Mouse (Mus musculus) ovary, adult 18-20 months (tissue): Measurements from ENCODE around the gene Lpp.

Experiments
- DNase-seq: peaks from one replicate; pipeline ENCODE4 v3.0.0; 2022; ENCODE audit warnings: low spot score, mixed read lengths

Gene Lpp

DNA sequence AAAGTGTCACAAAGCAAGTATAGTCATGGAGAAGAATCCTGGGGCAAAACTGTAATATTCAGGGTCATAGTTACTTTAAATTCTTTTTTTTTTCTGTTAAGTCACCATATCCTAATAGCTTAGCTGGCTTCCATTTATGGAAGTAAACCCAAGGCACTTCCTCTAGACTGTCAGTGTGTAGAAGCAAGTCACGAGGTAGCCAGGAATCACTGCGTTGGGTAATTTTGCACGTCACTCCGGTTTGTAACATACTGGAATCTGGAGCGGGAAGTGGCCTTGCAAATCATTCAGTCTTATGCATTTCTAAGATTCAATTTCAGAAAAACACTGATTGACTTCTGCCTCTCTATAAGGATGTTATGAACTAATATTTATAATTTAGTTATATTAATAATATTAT lies 232.3 kb downstream of the Lpp start:
- no peak for DNase-seq

DNA sequence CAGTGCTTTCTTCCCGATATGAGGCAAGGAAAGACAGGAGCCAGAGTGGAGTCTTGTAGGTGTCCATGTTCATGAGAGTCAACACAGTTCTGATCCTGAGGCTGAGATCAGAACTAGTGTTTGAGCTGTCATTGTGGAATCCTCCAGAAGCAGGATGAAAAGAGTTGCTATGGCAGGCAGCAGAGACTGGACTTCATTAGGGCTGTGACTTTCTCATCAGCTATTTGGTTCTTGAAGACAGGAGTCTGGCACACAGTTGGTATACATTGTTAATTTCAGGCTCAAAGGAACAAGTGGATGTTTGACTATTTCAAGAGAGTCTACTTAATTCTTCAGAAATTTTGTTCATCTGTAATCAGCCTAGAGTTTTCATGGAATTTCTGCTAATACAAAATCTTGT lies 235.5 kb downstream of the Lpp start:
- no peak for DNase-seq

DNA sequence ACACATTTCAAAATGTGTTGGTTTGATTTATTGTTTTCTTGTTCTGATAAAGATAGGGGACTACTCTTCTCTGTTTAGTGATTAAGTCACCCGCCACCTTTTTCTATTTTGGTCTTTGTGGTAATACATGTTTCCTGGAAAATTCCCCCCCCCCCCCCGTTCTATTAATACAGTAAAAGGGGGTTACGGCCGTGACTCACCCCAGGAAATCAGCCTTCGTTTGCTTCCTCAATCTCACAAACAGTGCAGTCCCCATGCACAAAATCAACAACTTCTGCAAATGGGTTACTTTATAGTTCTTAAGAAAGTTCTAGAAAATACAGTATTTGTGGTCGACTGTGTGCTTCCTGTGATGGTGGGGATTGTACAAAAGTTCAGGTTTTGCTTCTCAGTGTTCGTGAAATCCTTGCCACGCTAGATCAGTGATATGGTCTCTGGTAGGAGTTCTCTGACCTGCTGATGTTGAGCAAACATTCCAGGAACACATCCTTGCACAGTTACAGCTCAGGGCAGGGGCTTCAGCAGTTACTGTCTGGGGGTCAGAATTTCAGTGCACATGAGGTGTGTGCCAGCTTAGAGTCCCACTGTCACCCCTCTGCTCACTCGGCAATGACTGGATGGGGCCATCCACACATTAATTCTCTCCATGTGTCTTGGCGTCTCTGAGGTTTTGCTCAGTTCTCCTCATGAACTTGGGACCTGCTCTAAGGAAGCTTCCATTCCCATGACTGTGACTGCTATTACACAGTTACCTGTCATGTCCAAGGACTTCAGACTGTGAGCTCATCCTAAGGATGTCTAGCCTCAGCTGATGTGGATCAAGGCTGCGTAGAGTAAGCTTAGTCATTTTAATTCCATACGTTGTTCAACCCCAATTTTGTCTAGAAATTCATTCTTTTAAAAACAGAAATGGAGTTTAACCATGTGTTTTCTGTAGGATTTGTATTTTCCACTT lies 236.2 kb downstream of the Lpp start:
- no peak for DNase-seq

DNA sequence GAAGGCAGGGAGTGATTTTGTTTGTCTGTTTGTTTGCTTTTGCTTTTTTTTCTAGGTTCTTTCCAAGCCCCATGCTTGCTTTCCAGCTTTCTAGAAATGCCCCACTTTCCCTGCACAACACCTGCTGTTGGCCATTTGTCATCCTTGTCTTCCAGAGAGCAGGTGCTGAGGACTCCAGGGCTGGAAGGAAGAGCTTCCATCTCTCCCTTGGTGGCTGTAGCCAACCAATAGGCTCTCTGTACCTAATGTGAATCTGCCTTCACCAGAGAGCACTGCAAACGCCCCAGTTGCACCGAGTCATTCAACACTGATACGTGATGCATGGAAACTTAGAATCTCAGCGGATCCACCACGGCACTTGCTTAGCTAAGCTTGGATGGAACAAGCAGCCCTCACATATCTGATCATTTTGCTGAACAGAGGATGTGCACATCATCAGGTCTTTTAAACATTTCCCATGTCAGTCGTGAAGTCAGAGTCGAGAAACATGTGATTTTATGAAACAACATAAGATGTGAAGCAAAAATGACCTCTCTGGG lies 242.1 kb downstream of the Lpp start:
- DNase-seq, result no peak

DNA sequence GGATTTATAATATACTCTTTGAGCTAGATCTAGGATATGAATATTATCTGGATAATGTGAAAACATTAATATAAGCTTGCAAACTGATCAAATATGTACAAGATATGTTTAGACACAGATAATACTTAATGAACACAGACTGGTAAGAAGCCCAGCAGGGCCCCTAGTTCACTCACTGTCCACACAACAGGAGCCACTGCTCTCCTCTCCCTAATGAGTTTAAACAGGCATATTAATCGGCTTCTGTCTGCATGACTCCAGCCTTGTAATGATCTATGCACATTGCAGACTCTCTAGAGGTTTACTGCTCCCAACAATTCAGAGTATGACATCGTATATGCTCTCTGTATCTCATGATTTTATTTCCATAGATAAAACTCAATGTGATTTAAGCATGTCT lies 243.6 kb downstream of the Lpp start:
- DNase-seq, result no peak

DNA sequence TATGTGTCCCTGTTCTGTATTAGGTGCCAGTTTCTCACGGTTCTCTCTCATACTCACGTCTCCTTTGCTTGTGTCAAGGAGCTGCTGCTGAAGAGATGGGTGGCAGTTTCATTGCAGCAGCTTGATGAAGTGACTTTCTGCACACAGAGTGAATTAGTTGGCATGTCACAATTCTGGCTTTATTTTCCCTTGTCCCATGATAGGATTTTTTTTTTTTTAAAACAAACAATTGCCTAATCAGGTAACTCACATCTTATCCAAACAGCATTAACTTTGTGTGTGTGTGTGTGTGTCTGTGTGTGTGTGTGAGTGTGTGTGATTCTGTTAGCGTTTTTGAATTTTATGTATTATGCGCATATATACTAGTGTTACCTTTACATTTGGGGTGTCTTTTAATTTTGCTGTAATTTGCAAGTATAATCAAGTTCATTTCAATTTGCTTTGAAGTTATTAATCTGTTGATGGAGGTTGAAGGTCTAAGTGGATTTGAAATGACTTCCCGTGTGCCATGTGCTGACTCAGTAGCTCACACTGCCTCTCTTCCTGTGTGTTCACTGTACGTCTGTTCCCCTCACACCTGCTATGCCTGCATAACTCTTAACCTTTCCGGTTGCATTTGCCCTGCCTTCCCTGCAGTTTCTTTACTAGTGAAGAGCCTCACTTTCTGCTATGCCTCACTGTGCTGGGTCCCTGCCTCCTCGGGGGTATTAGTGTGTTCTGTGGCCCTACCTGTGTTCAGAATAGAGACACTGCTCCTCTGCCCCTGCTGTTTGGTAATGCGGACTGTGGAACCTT lies 247.9 kb downstream of the Lpp start:
- DNase-seq, result no peak

DNA sequence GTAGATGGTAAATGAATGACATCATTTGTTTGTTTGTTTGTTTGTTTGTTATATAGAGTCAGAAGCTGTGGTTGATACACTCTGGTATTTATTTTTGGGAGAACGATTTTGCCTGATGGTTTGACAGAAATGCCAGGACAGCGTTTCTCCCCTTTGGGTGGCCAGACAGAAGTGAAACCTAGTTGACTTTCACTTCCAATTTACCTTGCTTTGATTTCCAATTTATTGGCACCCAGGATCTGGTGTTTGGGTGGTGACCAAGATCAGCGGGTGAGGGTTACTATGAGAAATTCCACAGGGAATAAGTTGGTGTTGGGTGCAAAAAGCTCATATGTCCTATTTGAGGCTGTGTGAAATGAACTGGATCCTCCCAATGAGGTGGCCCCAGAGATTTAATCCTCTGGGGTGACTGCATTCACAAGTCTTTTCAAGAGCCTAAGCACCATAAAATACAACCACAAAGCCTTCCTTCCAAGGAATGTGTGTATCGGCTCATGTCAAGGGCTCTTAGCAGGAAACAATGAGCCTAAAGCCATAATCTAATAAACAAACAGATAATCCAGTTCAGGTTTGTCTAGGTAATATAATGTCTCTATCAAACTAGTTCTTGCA lies 249.8 kb downstream of the Lpp start:
- no peak for DNase-seq

DNA sequence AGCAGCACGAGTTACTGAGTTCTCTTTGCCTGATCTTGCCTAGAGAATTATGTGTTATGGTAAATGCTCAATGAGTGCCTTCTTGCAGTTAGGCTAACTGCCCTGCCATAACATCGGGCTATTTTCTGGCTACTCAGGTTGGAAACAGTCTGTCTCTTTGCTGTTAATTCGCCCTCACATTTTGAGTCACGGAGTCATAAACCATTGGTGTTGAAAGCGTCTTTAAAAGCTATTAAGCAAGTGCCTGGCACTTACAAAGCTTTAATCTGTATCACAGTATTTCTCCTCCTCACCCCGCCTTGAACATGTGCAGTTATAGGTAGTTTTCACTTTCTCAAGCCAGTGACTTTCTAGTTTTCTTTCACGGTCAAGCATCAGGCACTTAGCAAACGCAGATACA lies 250.8 kb downstream of the Lpp start:
- no peak for DNase-seq

DNA sequence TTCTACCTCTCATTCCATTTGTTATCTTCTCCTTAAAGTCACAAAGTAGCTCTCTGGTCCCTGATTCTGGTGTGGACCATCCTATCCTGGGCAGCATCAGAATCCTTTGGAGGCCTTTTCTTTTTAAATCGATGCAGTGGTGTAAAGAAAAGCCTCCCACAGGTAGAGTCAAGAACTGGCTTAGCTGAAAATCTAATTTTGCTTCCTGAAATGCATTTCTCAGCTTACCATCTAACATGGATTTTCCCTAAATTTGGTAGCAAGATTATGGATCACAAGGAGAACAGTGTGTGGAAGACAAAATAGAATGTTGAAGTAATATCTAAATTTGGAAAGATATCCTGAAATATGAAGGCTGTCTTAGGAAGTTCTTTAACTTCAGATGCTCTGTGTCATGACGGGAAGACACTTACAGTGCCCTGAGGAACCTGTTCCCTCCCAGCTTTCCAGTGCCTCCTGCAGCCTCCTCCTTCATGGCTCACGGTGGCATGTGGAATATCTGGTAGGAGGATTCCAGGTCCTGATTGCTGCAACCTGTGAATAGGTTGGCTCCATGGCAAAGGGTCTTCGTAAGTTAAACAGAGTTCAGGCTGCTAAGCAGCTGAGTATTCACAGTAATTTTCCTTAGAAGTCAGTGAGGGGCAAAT lies 251.6 kb downstream of the Lpp start:
- no peak for DNase-seq

DNA sequence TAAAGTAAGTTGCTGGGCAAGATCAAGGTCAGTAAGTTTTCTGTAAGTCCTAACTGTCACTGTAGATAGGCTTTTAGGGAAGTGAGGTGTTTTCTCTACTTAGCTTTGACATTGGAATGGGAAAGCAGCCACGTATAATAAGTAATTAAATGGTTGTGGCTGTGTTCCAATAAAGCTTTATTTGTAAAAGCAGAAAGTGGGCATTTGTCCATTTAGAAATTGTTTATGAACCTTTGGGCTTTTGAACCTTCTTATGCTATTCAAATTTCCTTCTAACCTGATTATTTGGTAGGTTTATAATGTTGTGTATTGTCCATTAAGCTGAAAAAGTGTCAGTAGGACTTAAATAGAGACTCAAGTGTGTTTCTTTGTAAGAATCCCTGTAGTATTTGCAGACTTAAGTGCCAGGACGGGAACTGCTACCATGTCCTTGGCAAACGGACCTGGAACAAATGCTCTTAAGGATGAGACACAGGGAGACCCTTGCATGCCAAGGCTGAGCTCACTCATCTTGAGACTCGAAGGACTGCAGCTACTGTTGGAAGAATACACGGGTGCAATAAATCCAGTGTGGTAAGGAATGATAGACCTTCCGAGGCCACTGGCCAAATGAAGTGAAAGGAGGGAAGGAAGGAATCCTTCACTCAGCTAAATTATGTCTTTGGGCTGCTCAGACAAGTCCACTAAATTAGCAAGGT lies 252.7 kb downstream of the Lpp start:
- DNase-seq, result no peak

DNA sequence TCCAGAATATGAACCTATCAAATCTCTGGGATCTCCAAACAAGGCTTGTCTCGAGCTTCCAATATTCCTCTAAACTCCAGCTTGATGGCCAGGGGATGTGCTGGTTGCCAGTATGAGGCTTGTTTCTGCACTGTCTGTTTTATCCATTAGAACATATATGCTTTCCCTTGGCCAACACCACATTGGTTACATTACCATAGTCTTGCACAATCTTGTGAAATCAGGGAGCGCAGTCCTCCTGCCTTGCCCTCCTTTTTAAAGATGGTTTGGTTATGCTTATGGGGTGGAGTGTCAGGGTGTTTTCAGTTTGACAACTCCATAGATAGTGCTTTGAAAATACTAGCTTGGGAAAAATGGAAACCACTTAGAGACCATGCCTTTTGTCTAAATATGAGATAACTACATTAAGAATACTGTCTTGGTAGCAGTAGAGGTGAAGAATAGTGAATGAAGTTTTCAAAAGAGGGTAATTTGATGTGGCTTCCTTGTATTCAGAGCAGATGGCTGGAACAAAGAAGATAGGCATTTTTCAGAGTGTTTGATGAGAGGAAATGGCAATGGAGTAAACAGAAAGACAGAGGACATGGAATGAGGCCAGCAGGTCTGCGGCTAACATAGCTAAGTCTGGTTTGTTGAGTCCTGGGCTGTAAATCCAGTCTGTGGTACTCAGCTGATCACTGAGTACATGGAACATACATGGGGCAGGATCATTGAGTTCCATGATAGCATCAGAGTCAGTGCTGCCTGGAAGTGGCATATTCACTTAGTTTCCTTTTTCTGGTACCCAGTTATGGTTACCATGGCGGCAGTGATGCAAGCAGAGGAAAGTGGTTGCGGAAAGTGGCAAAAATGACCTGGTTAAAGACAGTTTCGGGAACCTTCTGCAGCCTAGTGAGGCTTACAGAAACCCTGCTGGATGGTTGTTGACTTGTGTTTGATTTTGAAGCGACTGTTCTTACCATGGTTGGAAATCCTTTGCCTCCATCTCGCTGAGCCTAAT lies 258.6 kb downstream of the Lpp start:
- DNase-seq, result no peak

DNA sequence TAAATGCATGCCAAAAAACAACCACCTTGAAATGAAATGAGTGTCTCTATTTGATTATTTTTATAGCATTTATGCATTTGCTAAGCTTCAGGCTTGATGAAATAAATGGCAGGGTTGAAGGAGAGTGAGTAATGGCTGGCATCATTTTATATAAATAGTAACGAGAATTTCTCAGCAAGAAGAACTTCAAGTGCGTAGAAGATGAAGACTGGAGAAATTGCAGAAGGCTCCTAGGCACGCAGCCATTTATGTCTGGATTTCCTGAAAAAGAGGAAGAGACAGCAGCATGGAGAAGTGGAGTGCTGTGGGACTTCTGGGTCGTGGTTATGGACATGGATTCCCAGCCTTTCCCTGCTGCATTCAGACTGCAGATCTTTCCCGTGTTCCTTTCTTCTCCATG lies 259.7 kb downstream of the Lpp start:
- no peak for DNase-seq

DNA sequence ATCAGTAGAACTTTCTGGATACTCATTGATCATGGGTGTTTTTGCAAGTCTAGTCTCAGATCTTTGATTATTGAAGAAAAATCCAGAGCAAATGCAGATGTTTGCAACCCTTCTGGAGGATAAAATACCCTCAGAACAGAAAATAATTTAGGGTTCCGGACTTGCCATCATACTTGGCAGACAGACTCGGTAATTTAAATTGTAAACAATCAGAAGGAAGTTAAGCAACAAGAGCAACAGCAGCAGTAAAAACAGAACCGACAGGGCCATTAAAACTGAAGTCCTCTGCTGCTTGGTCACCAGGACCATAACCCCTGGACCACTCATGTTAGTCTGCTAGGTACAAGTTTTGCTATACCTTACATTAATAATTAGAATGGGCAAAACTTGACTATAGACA lies 261.8 kb downstream of the Lpp start:
- DNase-seq, result no peak

DNA sequence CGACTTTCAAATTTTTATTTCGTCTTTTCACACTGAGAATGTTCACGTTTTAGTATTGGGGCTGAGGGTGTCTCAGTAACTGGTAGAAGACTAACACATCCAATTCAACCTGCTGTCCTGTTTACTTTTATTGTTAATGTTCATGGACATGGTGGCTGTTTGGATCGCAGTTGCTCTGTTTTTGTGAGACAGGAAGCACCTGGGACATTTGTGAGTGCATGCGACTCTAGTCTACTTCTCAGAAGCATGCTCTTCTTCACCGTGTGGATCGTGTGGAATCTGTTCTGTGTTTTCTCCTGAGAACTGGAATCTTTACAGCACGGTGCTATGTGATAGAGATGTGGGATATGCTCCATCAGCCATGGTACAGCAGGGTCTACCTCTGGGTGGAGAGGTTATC lies 262.7 kb downstream of the Lpp start:
- no peak for DNase-seq

DNA sequence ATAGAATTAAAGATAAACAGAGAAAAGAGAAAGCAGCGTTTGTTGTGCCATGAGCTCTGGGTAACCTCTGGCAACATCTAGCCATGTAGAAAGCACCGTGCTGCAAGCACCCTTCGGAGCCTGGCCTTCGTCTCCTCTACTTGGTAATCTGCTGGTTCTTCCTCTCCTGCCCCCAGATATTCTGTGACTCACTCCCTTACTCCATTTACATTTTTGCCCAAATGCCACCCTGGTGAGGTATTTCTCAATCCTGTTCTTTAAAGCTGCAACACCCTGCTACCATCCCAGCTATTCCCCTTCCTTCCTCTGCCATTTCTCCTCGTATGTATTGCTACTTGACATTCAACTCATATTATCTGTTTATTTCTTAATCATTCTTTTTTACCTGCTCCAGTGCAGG lies 263.4 kb downstream of the Lpp start:
- no peak for DNase-seq

DNA sequence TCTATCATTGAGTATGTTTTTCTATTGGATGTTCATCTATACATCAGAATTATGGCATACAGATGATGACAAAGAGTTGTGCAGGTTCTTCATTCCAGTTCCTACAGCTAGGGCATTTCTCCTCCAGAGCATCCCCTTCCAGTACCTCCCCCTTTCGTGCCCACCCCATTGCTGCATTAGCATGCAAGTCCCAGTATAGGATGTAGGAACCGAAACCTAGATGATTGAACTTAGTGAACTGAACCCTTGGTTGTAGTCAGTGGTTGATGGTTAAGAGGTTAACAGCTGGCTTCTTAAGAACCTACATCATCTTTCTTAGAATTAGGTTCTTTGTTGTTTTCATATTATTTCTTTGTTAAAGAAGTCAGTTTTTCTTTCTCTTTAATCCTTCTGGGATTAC lies 265.7 kb downstream of the Lpp start:
- no peak for DNase-seq

DNA sequence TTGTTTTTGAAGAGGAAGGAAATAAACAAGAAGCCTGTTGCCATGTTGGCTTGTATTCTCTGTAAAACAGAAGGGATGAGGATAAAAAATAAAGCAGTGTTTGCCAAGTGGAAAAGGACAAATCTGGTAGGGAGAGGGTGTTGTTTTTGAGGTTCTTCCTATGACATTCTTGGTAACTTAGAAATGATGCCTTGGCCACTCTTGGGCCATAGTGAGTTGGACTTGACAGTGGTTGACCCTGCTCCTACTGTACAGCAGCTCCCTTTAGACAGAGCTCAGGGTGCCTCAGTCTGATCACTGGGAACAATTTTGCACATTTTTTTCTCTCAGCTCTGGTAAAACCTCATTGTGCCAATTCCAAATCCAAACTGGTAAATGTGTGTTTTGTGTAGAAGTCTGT lies 270.8 kb downstream of the Lpp start:
- no peak for DNase-seq

DNA sequence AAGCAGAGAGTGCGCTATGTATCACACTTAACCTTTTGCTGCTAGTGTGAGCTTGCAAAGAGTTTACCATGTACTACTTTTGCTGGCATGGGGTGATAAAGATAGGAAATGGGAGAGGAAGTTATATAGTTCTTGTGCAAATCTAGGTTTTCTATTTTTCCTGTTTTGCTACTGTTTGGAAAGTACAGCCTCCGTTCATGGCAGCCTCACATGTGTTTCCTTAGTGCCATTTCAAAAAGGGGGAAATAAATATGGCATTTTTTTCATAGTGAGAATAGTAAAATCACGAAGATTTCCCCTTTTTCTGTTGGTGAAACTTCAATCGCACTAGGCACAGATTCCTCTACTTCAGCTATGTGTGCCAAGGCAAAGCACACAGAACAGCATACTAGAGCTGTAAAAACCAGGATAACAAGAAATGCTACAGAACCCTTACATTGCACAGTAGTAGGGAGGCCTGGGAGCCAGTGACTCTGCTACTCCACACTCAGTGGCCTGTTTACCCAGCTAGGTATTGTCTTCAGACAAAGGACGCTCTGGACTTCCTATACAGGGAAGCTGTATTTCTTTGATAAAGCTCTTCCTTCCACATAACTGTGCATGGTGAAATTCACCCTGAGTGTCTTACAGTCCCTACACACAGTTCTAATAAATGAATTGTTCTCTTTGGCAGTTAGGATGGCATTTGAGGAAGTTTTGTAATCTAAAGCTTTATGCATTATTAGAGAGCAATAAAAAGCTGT lies 276.6 kb downstream of the Lpp start:
- DNase-seq, result no peak

DNA sequence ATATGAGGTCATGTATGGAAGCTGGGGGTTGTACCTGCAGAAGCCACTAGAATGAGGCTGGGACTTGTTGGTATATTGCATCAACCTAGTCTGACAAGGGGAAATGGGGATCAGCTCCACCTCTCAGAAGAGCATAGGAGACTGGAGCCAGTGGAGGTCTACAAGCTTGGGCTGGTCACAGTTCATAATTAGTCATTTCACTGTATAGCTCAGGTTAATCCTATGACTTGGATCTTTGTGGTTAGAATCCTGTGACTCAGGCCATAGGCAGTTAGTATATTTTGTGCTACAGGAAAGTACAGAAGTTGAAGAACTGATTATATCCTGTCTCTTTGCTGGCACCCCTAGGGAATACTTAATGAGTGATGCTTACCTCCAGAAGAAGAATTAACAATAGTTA lies 285.6 kb downstream of the Lpp start:
- no peak for DNase-seq

DNA sequence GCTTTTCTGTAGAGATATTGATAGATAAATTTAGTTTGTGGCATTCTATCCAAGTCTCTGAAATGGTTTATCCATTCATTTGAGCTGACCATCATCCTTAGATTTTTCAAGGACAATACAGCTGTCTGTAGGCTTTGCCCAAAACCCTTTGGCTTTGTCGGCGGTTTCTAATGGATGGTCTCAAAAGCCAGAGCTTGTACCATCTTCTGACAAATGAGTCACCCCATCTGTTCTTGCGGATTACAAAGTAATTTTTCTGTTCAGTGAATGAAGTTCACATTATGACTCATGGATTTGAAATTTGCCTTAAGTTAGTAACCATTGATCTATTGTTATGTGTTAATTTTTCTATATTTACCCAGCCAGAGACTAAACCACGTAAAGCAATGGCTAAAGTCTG lies 301.8 kb downstream of the Lpp start:
- DNase-seq, result no peak
